Mouse (Mus musculus) bone marrow, adult 2 months (tissue): ENCODE data around the gene Rnf26. TPM values are rescaled to one million over a fixed set of nuclear protein-coding genes. Genes with fewer than 3 reads are reported as not detected.

Source experiments
- H3K27ac ChIP-seq: fragments of 200-500 bp; 2 replicates; pipeline ENCODE4 v1.5.1; 2012; ENCODE audit warnings: low read depth, mild to moderate bottlenecking, control low read depth, inconsistent platforms, low read length; ENCODE audit not compliant: control insufficient read depth, poor library complexity, insufficient read depth
- H3K4me1 ChIP-seq: fragments of 200-500 bp; 2 replicates; pipeline ENCODE4 v1.6.1; 2011; ENCODE audit warnings: low read length; ENCODE audit not compliant: control insufficient read depth, insufficient read depth
- H3K4me3 ChIP-seq: fragments of 200-500 bp; replicated peaks from 2 replicates; pipeline ENCODE3; 2011; ENCODE audit warnings: mild to moderate bottlenecking, low read depth, low read length, control low read depth; ENCODE audit not compliant: control insufficient read depth
- CTCF ChIP-seq: fragments of 200-500 bp; IDR thresholded peaks from 2 replicates; pipeline ENCODE4 v1.5.1; 2011; ENCODE audit warnings: low read length, control low read depth; ENCODE audit not compliant: control insufficient read depth, insufficient read depth
- POLR2A ChIP-seq: fragments of 200-500 bp; IDR thresholded peaks from 2 replicates; pipeline ENCODE4 v1.6.1; 2011; ENCODE audit warnings: low read depth, mild to moderate bottlenecking, control low read depth, low read length, borderline replicate concordance; ENCODE audit not compliant: control insufficient read depth
- WGBS: fragments of 180-500 bp; shearing (Covaris S2); methylation state at CpG from one replicate; pipeline ENCODE4 v1.1.7; 2018; 5-methylcytosine and 5-hydroxymethylcytosine counted together
- polyA plus RNA-seq: library from polyadenylated mRNA; stranded (reverse); fragments of >200 nt; gene quantifications from 2 replicates; pipeline ENCODE4 v1.2.4, GENCODE M21; 2011; ENCODE audit warnings: low replicate concordance; ENCODE audit not compliant: missing spikeins, insufficient read depth, insufficient read length

Rnf26 gene
- polyA plus RNA-seq, 1 experiment = 28.8 TPM

DNA sequence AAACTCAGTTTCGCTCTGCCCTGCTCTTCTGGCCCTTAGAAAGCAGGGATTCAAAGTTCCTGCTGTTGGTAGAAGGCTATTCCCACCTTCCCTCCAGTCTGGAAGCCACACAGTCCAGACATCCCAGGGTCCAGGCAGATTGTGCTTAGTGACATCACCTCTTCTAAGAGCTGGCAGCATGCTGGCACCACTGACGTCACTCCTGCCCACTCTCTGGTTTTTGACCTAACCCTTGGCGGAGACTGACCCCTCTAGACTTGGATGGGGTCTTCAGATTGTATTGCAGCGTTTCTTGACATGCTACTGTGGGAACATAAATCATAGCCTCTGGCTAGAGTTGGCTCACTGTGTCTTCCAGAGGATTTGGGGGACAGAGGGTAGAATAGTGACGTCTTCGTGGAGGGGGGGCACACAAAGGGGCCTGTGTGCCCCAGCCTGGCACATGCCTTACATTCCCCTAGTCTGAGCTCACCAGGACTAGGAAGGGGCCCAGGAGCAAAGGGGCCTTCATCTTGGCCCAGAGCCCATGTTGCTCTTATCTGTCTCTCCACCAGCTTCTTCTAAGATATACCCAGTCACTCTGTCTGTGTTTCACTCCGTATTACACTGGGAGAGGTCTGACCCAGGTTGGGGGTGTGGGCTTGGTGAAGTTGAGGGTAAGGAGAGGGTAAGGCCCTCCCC lies 22.6 kb upstream of the Rnf26 start:
- 56% methylated on average over 7 of the region's 7 CpGs for WGBS
- Histone ChIP-seq H3K27ac (no peak overlapping the region), H3K4me1 (peaks cover 1% of the 10 kb centered on the region; the same call in 1 of the 2 replicates), H3K4me3 (no peak overlapping the region)
- TF ChIP-seq CTCF = no peak
- TF ChIP-seq POLR2A = no peak

DNA sequence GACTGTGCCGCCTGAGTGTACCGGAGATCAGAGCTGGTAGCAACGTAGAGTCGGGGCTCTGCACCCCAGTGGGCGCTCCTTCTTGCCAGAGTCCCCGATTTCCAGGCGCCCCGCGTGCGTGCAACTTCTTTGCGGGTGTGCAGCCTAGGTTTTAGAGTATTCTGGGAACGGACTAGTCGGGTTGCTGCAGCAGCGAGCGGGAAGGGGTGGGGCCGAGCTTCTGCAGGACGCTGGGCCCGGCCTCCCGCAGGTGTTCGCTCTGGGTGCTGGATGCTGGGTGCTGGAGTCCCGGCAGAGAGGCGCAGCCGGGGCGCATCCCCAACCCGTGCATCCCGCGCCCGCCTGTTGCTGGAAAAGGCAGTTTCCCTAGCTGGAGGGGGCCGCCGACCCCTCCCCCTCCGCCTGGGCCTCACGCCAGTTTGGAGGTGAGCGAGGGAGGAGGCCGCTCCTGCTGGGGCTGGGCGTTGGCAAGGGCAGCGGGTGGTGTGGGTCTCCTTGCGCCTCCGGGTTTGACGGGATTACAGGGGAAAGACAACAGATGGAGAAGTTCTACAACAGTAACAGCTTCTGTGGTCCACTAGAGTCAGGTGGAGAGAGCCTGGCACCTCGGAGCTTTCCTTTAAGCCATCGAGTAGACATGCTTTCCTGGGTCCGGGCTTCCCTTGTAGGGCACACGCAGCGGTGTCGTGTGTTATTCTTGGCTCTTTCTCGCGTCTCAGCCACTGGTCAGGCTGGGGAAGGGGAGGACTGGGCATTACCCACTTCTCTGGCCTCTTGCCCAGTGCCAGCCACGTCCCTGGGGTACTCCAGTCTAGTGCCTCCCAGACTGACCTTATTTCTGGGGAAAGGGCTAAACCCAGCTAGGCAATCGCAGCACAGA lies 21.8 kb upstream of the Rnf26 start:
- H3K27ac ChIP-seq = no peak overlapping the region; the same call in 1 of the 2 replicates
- peak overlapping the region; percentile 10 for H3K4me3 ChIP-seq
- TF ChIP-seq CTCF (no peak), POLR2A (no peak)
- WGBS = 3% methylated on average over 49 of the region's 49 CpGs
- H3K4me1 ChIP-seq = peaks cover 1% of the 10 kb centered on the region; the same call in 1 of the 2 replicates

DNA sequence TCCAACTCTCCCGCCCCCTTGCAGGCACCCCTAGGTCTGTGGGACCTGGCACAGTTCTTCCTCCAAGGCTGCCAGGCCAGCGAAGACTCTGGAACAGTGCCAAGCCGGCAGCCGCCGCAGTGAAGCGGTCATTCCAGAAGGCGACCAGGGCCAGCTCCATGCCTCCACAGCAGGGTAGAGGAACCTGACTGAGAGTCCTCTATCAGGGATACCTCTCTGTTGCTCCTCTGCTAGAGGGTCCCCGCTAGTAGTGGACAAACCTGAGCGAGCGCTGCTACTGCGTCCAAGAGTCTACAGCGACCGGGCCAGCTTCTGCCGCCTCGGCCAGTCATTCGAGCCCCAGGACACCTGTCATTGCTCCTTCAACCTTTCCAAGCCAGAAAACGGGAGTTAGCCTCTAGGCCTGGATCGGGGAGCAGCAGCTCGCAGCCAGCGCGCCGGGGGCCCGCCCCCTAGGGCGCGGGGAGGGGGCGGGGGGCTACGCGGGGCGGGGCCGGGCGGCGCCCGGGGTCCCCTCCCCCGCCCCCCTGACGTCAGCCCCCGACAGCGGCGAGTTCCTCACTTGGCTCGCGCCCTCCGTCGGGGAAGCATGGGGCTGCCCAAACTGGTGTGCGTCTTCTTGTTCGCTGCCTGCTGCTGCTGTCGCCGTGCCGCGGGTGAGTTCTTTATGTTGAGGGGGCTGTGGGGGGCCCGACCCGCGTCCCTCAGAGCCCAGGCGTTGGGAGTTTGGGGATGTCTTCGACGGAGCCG lies 21.0 kb upstream of the Rnf26 start, which contains the start of gene Mcam:
Mcam (plus strand) TSS at position 369 of the 750 bp plus-strand sequence.
- Histone ChIP-seq H3K4me1 (peaks cover 1% of the 10 kb centered on the region; the same call in 1 of the 2 replicates), H3K27ac (no peak within 1 kb of the TSS; the same call in 1 of the 2 replicates), H3K4me3 (peak within 1 kb of the TSS; percentile 10)
- TF ChIP-seq POLR2A = no peak
- no peak for TF ChIP-seq CTCF
- 2% methylated on average over 55 of the region's 55 CpGs for WGBS

DNA sequence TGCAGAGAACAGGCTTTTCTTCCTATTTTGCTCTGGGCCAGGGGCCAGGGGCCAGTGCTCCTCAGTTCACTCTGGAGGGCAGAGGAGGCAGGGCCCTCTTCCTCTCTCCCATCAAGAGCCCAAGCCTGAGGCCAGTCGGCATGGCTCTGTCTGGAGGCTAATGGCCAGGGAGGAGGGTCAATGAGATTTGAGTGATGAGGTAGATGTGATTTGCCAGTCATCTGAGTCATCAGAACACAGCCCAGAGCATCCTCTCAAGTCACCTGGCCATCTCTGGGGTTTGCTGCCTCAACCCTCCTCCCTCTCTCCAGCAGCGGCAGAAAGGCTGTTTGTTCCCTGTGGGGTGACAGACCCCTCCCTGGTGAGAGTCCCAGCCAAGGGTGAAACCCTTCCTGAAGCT lies 20.0 kb upstream of the Rnf26 start:
- WGBS = 29% methylated on average over 2 of the region's 2 CpGs
- Histone ChIP-seq H3K4me1 (peaks cover 1% of the 10 kb centered on the region; the same call in 1 of the 2 replicates), H3K27ac (no peak overlapping the region), H3K4me3 (no peak overlapping the region)
- no peak for TF ChIP-seq POLR2A
- no peak for TF ChIP-seq CTCF

DNA sequence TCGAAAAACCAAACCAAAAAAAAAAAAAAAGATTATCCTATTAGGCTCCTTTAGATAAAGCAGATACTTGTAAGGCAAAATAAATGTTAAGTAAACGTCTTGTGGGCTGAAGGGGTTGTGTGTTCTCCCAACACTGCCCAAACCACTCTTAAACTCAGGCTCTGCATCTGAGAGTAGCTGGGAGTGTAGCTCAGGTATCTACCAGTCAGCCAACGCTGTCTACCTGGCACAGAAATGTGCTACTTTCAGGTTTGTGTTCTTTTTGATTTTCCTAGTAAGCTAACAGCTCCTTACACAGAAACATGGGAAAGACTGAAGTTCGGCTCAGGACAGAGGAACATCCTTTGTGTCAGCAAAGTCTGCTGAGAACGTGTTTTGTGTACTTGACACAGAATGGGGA lies 18.9 kb upstream of the Rnf26 start:
- no peaks in the 10 kb centered on the region; the same call in 1 of the 2 replicates for H3K4me1 ChIP-seq
- no peak overlapping the region for H3K4me3 ChIP-seq
- 70% methylated on average over 5 of the region's 5 CpGs for WGBS
- no peak overlapping the region for H3K27ac ChIP-seq
- TF ChIP-seq CTCF (no peak), POLR2A (no peak)

DNA sequence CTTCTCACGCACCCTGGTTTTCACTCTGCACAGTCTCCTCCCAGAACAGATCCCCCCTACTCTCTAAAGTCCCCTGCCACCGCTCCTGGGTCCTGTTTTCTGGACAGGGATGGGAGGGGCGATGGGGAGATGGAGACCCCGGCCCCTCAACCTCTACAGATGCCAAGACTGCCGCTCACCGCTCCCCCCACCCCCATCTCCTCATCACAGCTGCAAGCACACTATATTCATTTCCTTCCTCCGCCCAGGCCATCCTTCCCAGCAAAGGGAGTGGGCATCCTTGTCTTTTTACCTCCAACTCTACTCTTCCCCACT lies 17.9 kb upstream of the Rnf26 start:
- H3K4me3 ChIP-seq = no peak overlapping the region
- H3K27ac ChIP-seq = no peak overlapping the region
- no peak for TF ChIP-seq POLR2A
- TF ChIP-seq CTCF = no peak
- no peaks in the 10 kb centered on the region; the same call in 1 of the 2 replicates for H3K4me1 ChIP-seq
- 45% methylated on average over 7 of the region's 7 CpGs for WGBS

DNA sequence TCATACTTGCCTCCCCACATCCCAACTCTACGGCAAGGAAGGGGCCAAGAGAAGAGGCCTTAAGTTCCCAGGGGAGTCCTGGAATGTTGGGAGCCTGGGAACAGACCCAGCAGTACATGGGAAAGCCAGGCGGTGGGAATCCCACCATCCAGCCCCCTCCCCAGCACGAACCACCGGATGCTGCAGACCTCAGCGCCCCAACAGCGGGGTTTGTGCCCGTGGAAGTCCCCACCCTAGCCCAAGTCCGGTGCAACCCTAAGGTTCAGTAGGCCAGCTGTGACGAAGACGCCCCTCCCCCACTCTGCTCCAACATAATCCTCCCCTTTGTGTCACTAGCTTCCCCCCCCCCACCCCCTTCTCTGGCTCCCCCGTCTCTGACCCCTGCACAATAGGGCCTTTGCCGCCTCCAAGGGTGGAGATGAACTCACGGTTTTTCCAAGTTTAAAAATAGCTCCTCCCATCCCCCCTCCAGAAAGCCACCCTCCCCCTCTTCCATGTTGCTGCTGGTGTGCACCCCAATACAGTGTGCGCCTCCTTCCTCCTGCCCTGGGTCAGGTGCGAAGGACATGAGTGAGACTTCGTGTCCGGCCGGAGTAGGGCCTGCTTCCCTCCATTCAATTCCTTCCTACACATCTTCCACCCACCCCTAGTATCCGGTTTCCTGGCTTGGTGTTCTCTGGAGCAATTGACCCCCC lies 17.4 kb upstream of the Rnf26 start:
- WGBS = 25% methylated on average over 19 of the region's 19 CpGs
- Histone ChIP-seq H3K4me3 (no peak overlapping the region), H3K4me1 (no peaks in the 10 kb centered on the region; the same call in 1 of the 2 replicates), H3K27ac (no peak overlapping the region)
- TF ChIP-seq POLR2A (no peak), CTCF (no peak)
